Mouse (Mus musculus) gastrocnemius, postnatal 14 days (tissue): ENCODE data around the gene Fto. TPM values are rescaled to one million over a fixed set of nuclear protein-coding genes. Genes with fewer than 3 reads are reported as not detected.

ENCODE experiments used
- DNase-seq: peaks from one replicate; pipeline ENCODE4 v3.0.0; 2021; ENCODE audit warnings: mixed read lengths
- intact Hi-C: fragments of 180-260 bp; cut with DNase I; formaldehyde crosslinking; loops from one replicate; pipeline ENCODE4 v1.15.1; 2025; ENCODE audit warnings: low total_unique reads
- total RNA-seq, 2 experiments: library from RNA; stranded (reverse); gene quantifications; 2 replicates each; pipeline ENCODE4 v1.2.3; 2021

Gene Fto
- total RNA-seq, 2 experiments from 2014 or later = 84.9 to 96.5 TPM

- no peak for DNase-seq
- intact Hi-C loops = loop anchor here (10.0 kb wide), 1 partner anchor 827 kb away; no protein-coding TSS in a partner anchor
Observed at GRCm38 (mm10) chr8:91538109-91538508, 224.8 kb downstream of the Fto start.

GRCm38 (mm10) chr8:91538892-91539291 lies 225.6 kb downstream of the Fto start:
- intact Hi-C loops = loop anchor here (10.0 kb wide), 1 partner anchor 826 kb away; no protein-coding TSS in a partner anchor
- no peak for DNase-seq

DNA sequence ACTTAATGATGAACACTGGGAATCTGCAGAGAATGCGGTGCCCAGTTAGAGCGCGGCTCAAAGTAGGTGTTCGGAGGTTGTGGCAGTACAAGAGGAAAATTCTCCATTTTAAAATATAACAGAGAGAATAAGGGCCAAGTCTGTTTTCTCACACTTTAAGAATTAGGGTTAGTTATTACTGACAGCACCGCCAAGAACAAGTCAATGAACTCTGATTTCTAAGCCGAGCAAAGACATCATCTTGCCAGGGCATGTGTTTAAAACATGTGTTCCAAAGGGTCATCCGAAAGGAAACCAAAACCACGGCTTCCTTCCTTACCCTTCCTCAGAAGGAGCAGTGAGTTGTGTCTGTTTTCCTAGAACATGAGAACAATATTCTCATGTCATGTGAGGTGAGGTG lies 226.3 kb downstream of the Fto start:
- intact Hi-C loops = loop anchor here (10.0 kb wide), 1 partner anchor 825 kb away; no protein-coding TSS in a partner anchor
- DNase-seq = no peak

- intact Hi-C loops = no loop called here
- DNase-seq = no peak
Observed at GRCm38 (mm10) chr8:91541229-91541628, 227.9 kb downstream of the Fto start.

GRCm38 (mm10) chr8:91545561-91545960 lies 232.2 kb downstream of the Fto start:
- intact Hi-C loops = no loop called here

GRCm38 (mm10) chr8:91546599-91546998 lies 233.3 kb downstream of the Fto start:
- intact Hi-C loops = no loop called here
- no peak for DNase-seq

More at GRCm38 (mm10) chr8:91545561-91545960, 232.2 kb downstream of the Fto start:
- DNase-seq = no peak

- intact Hi-C loops = no loop called here
- no peak for DNase-seq
Observed at GRCm38 (mm10) chr8:91550131-91550530, 236.8 kb downstream of the Fto start.

DNA sequence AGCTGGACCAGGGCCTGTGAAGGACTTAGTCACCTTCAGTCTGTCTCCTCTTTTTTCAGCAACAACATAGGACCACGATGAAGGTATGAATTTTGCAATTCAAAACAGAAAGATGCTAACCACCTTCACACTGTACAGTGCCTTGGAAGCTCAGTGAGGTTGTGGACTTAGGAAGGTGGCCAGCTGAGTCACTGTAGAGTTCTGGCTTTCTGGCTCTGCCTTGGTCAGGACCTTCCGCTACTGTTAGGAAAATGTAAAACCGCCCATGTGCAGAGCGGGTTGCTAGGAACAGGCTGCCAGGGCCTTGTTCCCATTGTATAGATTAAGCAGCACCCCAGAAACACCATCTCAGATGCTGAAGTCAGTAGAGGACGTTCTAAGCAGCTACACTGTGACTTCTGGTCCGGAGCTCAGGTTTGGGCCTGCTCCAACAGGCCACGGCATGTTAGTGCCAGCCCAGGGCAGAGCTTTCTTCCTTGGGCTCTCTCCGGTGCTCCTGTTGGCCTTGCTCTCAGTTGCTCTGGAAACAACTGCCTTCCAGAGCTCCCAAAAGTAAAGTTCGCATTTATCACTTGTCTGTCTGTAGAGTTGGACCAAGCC lies 237.9 kb downstream of the Fto start:
- DNase-seq = no peak
- intact Hi-C loops = no loop called here

DNA sequence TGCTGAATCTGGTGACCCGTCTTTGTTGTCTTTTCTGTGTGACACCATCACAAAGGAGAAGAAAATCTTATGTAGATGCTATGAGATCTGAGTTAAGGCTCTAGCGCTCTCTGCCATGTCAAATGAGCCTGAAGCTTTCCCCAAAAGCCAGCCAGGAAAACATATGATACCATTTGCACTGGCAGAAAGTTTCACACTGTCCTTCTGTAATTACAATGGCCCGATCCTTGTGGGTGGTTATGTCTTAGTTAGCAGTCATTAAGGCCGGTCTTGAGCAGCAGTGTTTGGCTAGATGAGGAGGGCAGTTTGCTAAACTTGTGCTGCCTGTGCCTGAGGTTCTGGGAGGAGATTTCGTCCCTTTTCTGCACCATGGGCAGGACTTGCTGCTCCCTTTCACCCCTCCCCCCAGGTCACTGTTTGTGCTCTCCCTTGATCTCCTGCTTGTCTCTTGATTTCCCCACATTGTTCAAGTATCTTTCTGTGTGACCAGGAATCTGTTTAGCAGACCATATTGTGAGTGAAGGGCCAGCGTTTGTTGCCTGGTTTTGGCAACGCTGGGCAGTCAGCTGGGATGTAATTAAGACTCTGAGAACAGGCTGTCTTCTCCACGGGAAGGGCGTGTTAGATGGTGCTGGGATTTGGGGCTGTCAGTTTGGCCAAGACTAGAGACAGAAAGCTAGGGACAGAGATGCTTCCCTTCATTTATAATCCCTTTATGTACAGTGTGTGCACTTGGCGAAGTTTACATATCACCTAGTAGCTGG lies 238.6 kb downstream of the Fto start:
- intact Hi-C loops = no loop called here
- peak; percentile 45 for DNase-seq

GRCm38 (mm10) chr8:91552635-91553034 lies 239.3 kb downstream of the Fto start:
- DNase-seq = no peak
- intact Hi-C loops = no loop called here

GRCm38 (mm10) chr8:91553387-91553786 lies 240.1 kb downstream of the Fto start:
- intact Hi-C loops = no loop called here
- DNase-seq = no peak

GRCm38 (mm10) chr8:91557041-91557587 lies 243.8 kb downstream of the Fto start:
- intact Hi-C loops = no loop called here
- no peak for DNase-seq

- intact Hi-C loops = no loop called here
- DNase-seq = no peak
Observed at GRCm38 (mm10) chr8:91558408-91558807, 245.1 kb downstream of the Fto start.

DNA sequence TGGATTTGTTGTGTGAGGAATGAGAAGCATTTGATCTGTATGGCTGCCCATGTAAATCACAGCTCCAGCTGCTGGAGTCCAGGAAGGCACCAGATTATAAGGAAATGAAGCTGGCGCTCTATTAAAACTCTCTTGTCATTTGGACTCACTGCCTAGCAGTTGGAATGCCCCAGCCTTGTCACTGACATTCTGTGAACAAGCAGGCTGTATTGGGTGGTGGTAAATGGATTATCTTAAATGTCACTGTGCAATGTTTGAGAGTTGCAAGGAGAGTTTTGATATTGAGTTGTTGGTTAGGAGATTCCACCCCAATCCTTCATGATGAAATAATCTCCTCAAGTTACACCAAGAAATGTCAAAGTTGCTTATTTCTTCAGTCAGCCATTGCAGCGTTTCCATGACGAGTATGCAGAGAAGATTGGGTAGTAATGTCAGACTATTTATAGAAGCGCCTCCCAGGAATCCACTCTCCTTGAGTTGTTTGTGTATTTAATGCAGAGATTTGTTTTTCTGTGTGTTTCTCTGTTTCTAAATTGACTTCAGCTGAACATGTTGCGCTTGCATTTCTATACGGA lies 246.8 kb downstream of the Fto start:
- DNase-seq = no peak
- intact Hi-C loops = no loop called here

DNA sequence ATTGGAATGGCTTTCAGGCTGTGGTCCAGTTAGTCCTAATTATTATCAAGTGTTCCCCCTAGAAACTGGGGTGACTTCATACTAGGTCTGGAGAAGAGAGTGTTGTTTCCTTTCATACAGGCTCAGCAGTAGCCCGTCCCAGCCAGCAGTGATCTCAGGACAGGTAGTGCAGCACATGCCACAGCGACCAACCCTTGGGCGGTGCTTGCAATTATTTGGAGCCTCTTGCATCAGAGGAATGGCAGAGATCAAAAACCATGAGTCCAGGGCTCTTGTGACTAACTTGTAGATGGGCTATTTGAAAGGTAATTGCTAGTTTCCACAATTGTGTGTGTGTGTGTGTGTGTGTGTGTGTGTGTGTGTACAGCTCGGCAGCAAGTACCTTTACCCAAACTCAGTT lies 247.9 kb downstream of the Fto start:
- intact Hi-C loops = no loop called here
- DNase-seq = no peak

GRCm38 (mm10) chr8:91562600-91562999 lies 249.3 kb downstream of the Fto start:
- DNase-seq = no peak
- intact Hi-C loops = no loop called here

GRCm38 (mm10) chr8:91563326-91563725 lies 250.0 kb downstream of the Fto start:
- intact Hi-C loops = no loop called here

GRCm38 (mm10) chr8:91565869-91566502 lies 252.7 kb downstream of the Fto start:
- no peak for DNase-seq
- intact Hi-C loops = no loop called here

More at GRCm38 (mm10) chr8:91563326-91563725, 250.0 kb downstream of the Fto start:
- DNase-seq = no peak

GRCm38 (mm10) chr8:91566503-91566869 lies 253.2 kb downstream of the Fto start:
- intact Hi-C loops = no loop called here

GRCm38 (mm10) chr8:91569874-91570273 lies 256.5 kb downstream of the Fto start:
- no peak for DNase-seq
- intact Hi-C loops = no loop called here

More at GRCm38 (mm10) chr8:91566503-91566869, 253.2 kb downstream of the Fto start:
- DNase-seq = no peak
